Mouse (Mus musculus) hindbrain, embryonic 11.5 days (tissue): ENCODE measurements at regions not wholly inside any gene's neighbourhood (a gene's known extent, or its start where the extent isn't known, plus 50 kb on each side); places are given as distances from the start of the nearest gene placed in this dataset.

Source experiments
- ATAC-seq: fragments of 200-750 bp; cut with Nextera tagmentation; 2 replicates; pipeline ENCODE4 v1.8.0; 2017; ENCODE audit warnings: mild to moderate bottlenecking, moderate TSS enrichment, moderate library complexity; ENCODE audit not compliant: low FRiP score
- DNase-seq: peaks from one replicate; pipeline ENCODE4 v3.0.0-alpha.2; 2015; ENCODE audit warnings: low spot score
- H3K27ac ChIP-seq: fragments of 300-500 bp; sonication (generic); 2 replicates; pipeline ENCODE4 v1.5.1; 2014; ENCODE audit warnings: mild to moderate bottlenecking, low read depth, low read length
- H3K27me3 ChIP-seq: fragments of 300-500 bp; sonication (generic); 2 replicates; pipeline ENCODE4 v1.6.1; 2014; ENCODE audit warnings: mild to moderate bottlenecking, low read length, moderate library complexity, mixed read lengths; ENCODE audit not compliant: control insufficient read depth, insufficient read depth
- H3K36me3 ChIP-seq: fragments of 300-500 bp; sonication (generic); 2 replicates; pipeline ENCODE4 v1.6.1; 2014; ENCODE audit warnings: mild to moderate bottlenecking, low read length, moderate library complexity, mixed read lengths; ENCODE audit not compliant: control insufficient read depth, insufficient read depth
- H3K4me1 ChIP-seq: fragments of 300-500 bp; sonication (generic); replicated peaks from 2 replicates; pipeline ENCODE4 v1.6.1; 2014; ENCODE audit warnings: low read length, mixed read lengths; ENCODE audit not compliant: control insufficient read depth, insufficient read depth
- H3K4me2 ChIP-seq: fragments of 300-500 bp; sonication (generic); replicated peaks from 2 replicates; pipeline ENCODE4 v1.6.1; 2014; ENCODE audit warnings: mild to moderate bottlenecking, low read depth, low read length
- H3K4me3 ChIP-seq: fragments of 300-500 bp; sonication (generic); 2 replicates; pipeline ENCODE4 v1.5.1; 2014; ENCODE audit warnings: low read depth, low read length
- H3K9ac ChIP-seq: fragments of 300-500 bp; sonication (generic); 2 replicates; pipeline ENCODE4 v1.6.1; 2014; ENCODE audit warnings: low read depth, low read length
- H3K9me3 ChIP-seq: fragments of 300-500 bp; sonication (generic); 2 replicates; pipeline ENCODE4 v1.6.1; 2016; ENCODE audit warnings: low read length; ENCODE audit not compliant: control insufficient read depth
- WGBS: fragments of 180-500 bp; shearing (Covaris S2); extraction: QIAGEN DNeasy Blood & Tissue Kit; methylation state at CpG from one replicate; pipeline ENCODE4 v1.1.7; 2014; 5-methylcytosine and 5-hydroxymethylcytosine counted together

GRCm38 (mm10) chr15:51255203-51255615, 2629.5 kb upstream of the Gm7489 start:
- Histone ChIP-seq H3K36me3 (no peaks in the 10 kb centered on the region), H3K27me3 (no peaks in the 10 kb centered on the region), H3K4me1 (no peaks in the 10 kb centered on the region), H3K9ac (no peak overlapping the region), H3K27ac (no peak overlapping the region), H3K4me3 (no peak overlapping the region), H3K9me3 (no peaks in the 10 kb centered on the region), H3K4me2 (no peak overlapping the region)
- ATAC-seq (no peak), DNase-seq (no peak)

- Histone ChIP-seq H3K27me3 (no peaks in the 10 kb centered on the region), H3K9me3 (no peaks in the 10 kb centered on the region), H3K27ac (no peak overlapping the region), H3K9ac (no peak overlapping the region), H3K4me2 (no peak overlapping the region), H3K4me1 (no peaks in the 10 kb centered on the region), H3K4me3 (no peak overlapping the region), H3K36me3 (no peaks in the 10 kb centered on the region)
- 87% methylated on average over 3 of the region's 3 CpGs for WGBS
- DNase-seq (no peak), ATAC-seq (no peak)
These were observed 2628.0 kb upstream of the Gm7489 start for GRCm38 (mm10) chr15:51256681-51257080.

- Histone ChIP-seq H3K27ac (no peak overlapping the region), H3K4me3 (no peak overlapping the region), H3K9me3 (no peaks in the 10 kb centered on the region), H3K4me1 (no peaks in the 10 kb centered on the region), H3K36me3 (no peaks in the 10 kb centered on the region), H3K9ac (no peak overlapping the region), H3K27me3 (no peaks in the 10 kb centered on the region), H3K4me2 (no peak overlapping the region)
- no peak for ATAC-seq
- 75% methylated on average over 5 of the region's 5 CpGs for WGBS
- DNase-seq: no peak
These were observed 2620.0 kb upstream of the Gm7489 start for GRCm38 (mm10) chr15:51264599-51265163.

- no peaks in the 10 kb centered on the region for H3K9me3 ChIP-seq
- WGBS: 68% methylated on average over 1 of the region's 1 CpGs
- no peaks in the 10 kb centered on the region for H3K4me1 ChIP-seq
These were observed 2618.7 kb upstream of the Gm7489 start for GRCm38 (mm10) chr15:51265971-51266370.

GRCm38 (mm10) chr15:51271632-51272312, 2612.9 kb upstream of the Gm7489 start:
- Histone ChIP-seq H3K4me3 (no peak overlapping the region), H3K27ac (no peak overlapping the region), H3K36me3 (no peaks in the 10 kb centered on the region), H3K9me3 (no peaks in the 10 kb centered on the region), H3K4me1 (no peaks in the 10 kb centered on the region), H3K9ac (no peak overlapping the region), H3K4me2 (no peak overlapping the region), H3K27me3 (no peaks in the 10 kb centered on the region)
- WGBS: 86% methylated on average over 9 of the region's 9 CpGs
- no peak for ATAC-seq
- no peak for DNase-seq

More at GRCm38 (mm10) chr15:51265971-51266370, 2618.7 kb upstream of the Gm7489 start:
- no peak for DNase-seq
- no peak overlapping the region for H3K27ac ChIP-seq
- H3K4me2 ChIP-seq: no peak overlapping the region
- H3K4me3 ChIP-seq: no peak overlapping the region
- no peak overlapping the region for H3K9ac ChIP-seq
- no peak for ATAC-seq
- H3K27me3 ChIP-seq: no peaks in the 10 kb centered on the region
- no peaks in the 10 kb centered on the region for H3K36me3 ChIP-seq

GRCm38 (mm10) chr15:51285334-51285733, 2599.4 kb upstream of the Gm7489 start:
- no peak overlapping the region for H3K4me3 ChIP-seq
- H3K36me3 ChIP-seq: no peaks in the 10 kb centered on the region
- ATAC-seq: no peak
- no peak for DNase-seq
- no peaks in the 10 kb centered on the region for H3K9me3 ChIP-seq
- 89% methylated on average over 2 of the region's 2 CpGs for WGBS
- H3K27ac ChIP-seq: no peak overlapping the region
- H3K4me1 ChIP-seq: no peaks in the 10 kb centered on the region
- no peak overlapping the region for H3K9ac ChIP-seq
- no peak overlapping the region for H3K4me2 ChIP-seq
- no peaks in the 10 kb centered on the region for H3K27me3 ChIP-seq

- H3K27me3 ChIP-seq: no peaks in the 10 kb centered on the region
- H3K9me3 ChIP-seq: no peaks in the 10 kb centered on the region
- H3K4me2 ChIP-seq: no peak overlapping the region
- H3K4me3 ChIP-seq: no peak overlapping the region
- DNase-seq: no peak
- no peak overlapping the region for H3K9ac ChIP-seq
- no peak overlapping the region for H3K27ac ChIP-seq
- 85% methylated on average over 3 of the region's 3 CpGs for WGBS
- H3K4me1 ChIP-seq: no peaks in the 10 kb centered on the region
- ATAC-seq: no peak
- no peaks in the 10 kb centered on the region for H3K36me3 ChIP-seq
These were observed 2598.4 kb upstream of the Gm7489 start for GRCm38 (mm10) chr15:51286352-51286751.

- H3K4me2 ChIP-seq: no peak overlapping the region
- H3K9ac ChIP-seq: no peak overlapping the region
- 48% methylated on average over 9 of the region's 9 CpGs for WGBS
- H3K4me3 ChIP-seq: no peak overlapping the region
- H3K36me3 ChIP-seq: no peaks in the 10 kb centered on the region
- peak; percentile 5 for DNase-seq
- no peaks in the 10 kb centered on the region for H3K4me1 ChIP-seq
- no peak for ATAC-seq
- no peaks in the 10 kb centered on the region for H3K27me3 ChIP-seq
- H3K9me3 ChIP-seq: no peaks in the 10 kb centered on the region
- H3K27ac ChIP-seq: no peak overlapping the region
These were observed 2595.7 kb upstream of the Gm7489 start for GRCm38 (mm10) chr15:51288911-51289432.

- Histone ChIP-seq H3K27me3 (no peaks in the 10 kb centered on the region), H3K27ac (no peak overlapping the region), H3K4me3 (no peak overlapping the region), H3K9me3 (no peaks in the 10 kb centered on the region), H3K9ac (no peak overlapping the region), H3K4me2 (no peak overlapping the region), H3K36me3 (no peaks in the 10 kb centered on the region), H3K4me1 (no peaks in the 10 kb centered on the region)
- DNase-seq (no peak), ATAC-seq (no peak)
- WGBS: 79% methylated on average over 9 of the region's 9 CpGs
These were observed 2594.8 kb upstream of the Gm7489 start for GRCm38 (mm10) chr15:51289916-51290315.
